Mouse (Mus musculus): Measurements from ENCODE around the gene Fen1. TPM values are rescaled to one million over a fixed set of nuclear protein-coding genes. Genes with fewer than 3 reads are reported as not detected.

The Fen1 gene
- 135 and 140 TPM in 2 replicates for polyA plus RNA-seq (2014; fragmentation: Nextera tagmentation; extraction: Ambion mirVana)

DNA sequence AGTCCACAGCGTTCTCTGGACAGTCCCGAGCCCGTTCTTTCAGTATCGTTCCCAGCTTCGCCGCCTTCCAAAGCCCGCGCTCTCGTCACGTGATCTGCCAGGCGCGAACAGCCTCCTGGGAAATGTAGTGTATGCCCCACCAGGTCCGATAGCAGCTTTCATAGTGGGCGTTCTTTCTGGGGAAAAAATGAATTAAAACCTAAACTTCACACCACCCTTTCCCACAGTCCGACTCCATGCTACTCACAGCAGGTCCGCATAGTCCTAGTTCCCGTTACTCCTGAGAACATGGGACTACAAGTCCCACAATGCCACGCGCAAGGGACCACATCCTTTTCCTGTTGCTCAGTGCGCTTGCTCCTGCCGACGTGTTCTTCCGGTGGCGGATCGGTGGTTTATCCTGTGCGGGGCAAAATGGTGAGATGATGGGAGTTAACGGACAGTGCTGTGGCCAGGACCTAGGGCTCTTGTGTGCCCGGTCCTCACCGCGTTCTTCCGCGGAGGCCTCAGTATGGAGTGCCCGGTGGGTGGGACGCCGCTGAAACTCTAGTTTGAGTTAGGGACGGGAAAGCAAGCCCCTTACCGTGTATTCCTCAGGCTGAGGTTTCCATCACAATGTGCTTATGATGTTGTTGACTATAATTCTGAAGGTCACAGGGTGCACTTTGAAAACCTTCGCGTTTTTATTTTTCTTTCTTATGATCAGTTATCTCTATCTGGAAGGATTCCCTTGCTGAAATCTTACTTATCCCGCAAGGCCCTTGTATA, at the start of gene Fen1, which contains the start of gene Tmem258:
Gene Fen1 (minus strand): TSS at position 322 of the 768 bp plus-strand sequence.
Gene Tmem258 (plus strand): TSS at position 167 of the 768 bp plus-strand sequence.
- peak within 1 kb of the TSS; percentile 98 for H3K4me3 ChIP-seq (ENCODE audit: low read depth, low read length)
- ATAC-seq (ENCODE audit: insufficient number of reproducible peaks, low FRiP score, low TSS enrichment, low read depth): peak; percentile 91
- peak within 1 kb of the TSS; percentile 75 for H3K27ac ChIP-seq (replicated peaks; ENCODE audit: low read depth, low read length)
- H3K27me3 ChIP-seq (ENCODE audit: control insufficient read depth, insufficient read depth, low read length): no peaks in the 10 kb centered on the region
- DNase-seq (ENCODE audit: low spot score): peak; percentile 94
- peaks cover 23% of the 10 kb centered on the region for H3K36me3 ChIP-seq (ENCODE audit: control insufficient read depth, insufficient read depth, low read length)
- H3K4me2 ChIP-seq (ENCODE audit: low read depth, severe bottlenecking): peak within 1 kb of the TSS; percentile 97
- H3K9me3 ChIP-seq (ENCODE audit: control insufficient read depth, low read length): no peaks in the 10 kb centered on the region
- 0 out of 2 replicates have a peak, but pooled peaks cover 5% of the 10 kb centered on the region for H3K4me1 ChIP-seq (ENCODE audit: control insufficient read depth, insufficient read depth, low read length)
- WGBS: under 1% methylated on average over 40 of the region's 40 CpGs
- H3K9ac ChIP-seq (ENCODE audit: low read length): peak within 1 kb of the TSS; percentile 81

- Histone ChIP-seq H3K27me3 (ENCODE audit: control insufficient read depth, insufficient read depth, low read length) (no peaks in the 10 kb centered on the region), H3K36me3 (ENCODE audit: control insufficient read depth, insufficient read depth, low read length) (0 out of 2 replicates have a peak, but pooled peaks cover 2% of the 10 kb centered on the region), H3K9ac (ENCODE audit: low read length) (peak overlapping the region; percentile 35), H3K4me3 (ENCODE audit: low read depth, low read length) (no peak overlapping the region), H3K9me3 (ENCODE audit: control insufficient read depth, low read length) (no peaks in the 10 kb centered on the region), H3K27ac (replicated peaks; ENCODE audit: low read depth, low read length) (no peak overlapping the region), H3K4me2 (ENCODE audit: low read depth, severe bottlenecking) (no peak overlapping the region), H3K4me1 (ENCODE audit: control insufficient read depth, insufficient read depth, low read length) (peaks cover 28% of the 10 kb centered on the region)
- DNase-seq (ENCODE audit: low spot score): peak; percentile 55
- ATAC-seq (ENCODE audit: insufficient number of reproducible peaks, low FRiP score, low TSS enrichment, low read depth): no peak; the same call in 1 of the 2 replicates
- WGBS: 28% methylated on average over 20 of the region's 20 CpGs
Measured at GRCm38 (mm10) chr19:10248128-10248527, 44.2 kb upstream of the Fen1 start.

GRCm38 (mm10) chr19:10247165-10247564, 43.2 kb upstream of the Fen1 start:
- no peak overlapping the region for H3K27ac ChIP-seq (replicated peaks; ENCODE audit: low read depth, low read length)

DNA sequence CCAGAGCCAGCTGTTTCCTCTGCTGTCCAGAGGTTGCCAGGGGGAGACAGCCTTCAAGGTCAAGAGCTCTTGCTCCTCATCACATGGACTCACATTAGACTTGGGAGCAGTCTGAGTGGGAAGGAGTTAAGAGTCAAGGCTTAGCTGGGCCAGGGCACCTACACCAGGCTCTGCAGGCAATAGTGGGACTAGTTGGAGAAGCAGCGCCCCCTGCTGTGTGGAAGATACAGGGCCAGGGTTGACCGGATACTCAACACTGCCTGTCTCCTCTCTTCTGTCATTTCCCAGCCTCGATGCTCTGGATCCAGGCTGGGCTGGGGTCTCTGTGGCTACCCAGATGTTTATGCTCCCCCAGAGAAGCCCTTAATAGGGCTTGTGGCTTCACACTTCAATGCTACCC, 40.2 kb upstream of the Fen1 start:
- peak; percentile 70 for DNase-seq (ENCODE audit: low spot score)
- H3K4me1 ChIP-seq (ENCODE audit: control insufficient read depth, insufficient read depth, low read length): peaks cover 46% of the 10 kb centered on the region
- H3K36me3 ChIP-seq (ENCODE audit: control insufficient read depth, insufficient read depth, low read length): no peaks in the 10 kb centered on the region
- H3K9me3 ChIP-seq (ENCODE audit: control insufficient read depth, low read length): no peaks in the 10 kb centered on the region
- no peak overlapping the region for H3K9ac ChIP-seq (ENCODE audit: low read length)
- H3K4me3 ChIP-seq (ENCODE audit: low read depth, low read length): no peak overlapping the region
- 0 out of 2 replicates have a peak overlapping the region, but pooled peaks have one; percentile 61 for H3K27ac ChIP-seq (replicated peaks; ENCODE audit: low read depth, low read length)
- no peak overlapping the region for H3K4me2 ChIP-seq (ENCODE audit: low read depth, severe bottlenecking)
- ATAC-seq (ENCODE audit: insufficient number of reproducible peaks, low FRiP score, low TSS enrichment, low read depth): no peak
- 12% methylated on average over 3 of the region's 3 CpGs for WGBS
- no peaks in the 10 kb centered on the region for H3K27me3 ChIP-seq (ENCODE audit: control insufficient read depth, insufficient read depth, low read length)

More at GRCm38 (mm10) chr19:10247165-10247564, 43.2 kb upstream of the Fen1 start:
- H3K9ac ChIP-seq (ENCODE audit: low read length): peak overlapping the region; percentile 7; the same call in 1 of the 2 replicates
- H3K9me3 ChIP-seq (ENCODE audit: control insufficient read depth, low read length): no peaks in the 10 kb centered on the region
- DNase-seq (ENCODE audit: low spot score): no peak
- 19% methylated on average over 6 of the region's 6 CpGs for WGBS
- no peaks in the 10 kb centered on the region for H3K27me3 ChIP-seq (ENCODE audit: control insufficient read depth, insufficient read depth, low read length)
- H3K4me1 ChIP-seq (ENCODE audit: control insufficient read depth, insufficient read depth, low read length): peaks cover 32% of the 10 kb centered on the region
- no peak for ATAC-seq (ENCODE audit: insufficient number of reproducible peaks, low FRiP score, low TSS enrichment, low read depth)
- H3K4me2 ChIP-seq (ENCODE audit: low read depth, severe bottlenecking): no peak overlapping the region
- H3K36me3 ChIP-seq (ENCODE audit: control insufficient read depth, insufficient read depth, low read length): 0 out of 2 replicates have a peak, but pooled peaks cover 2% of the 10 kb centered on the region
- no peak overlapping the region for H3K4me3 ChIP-seq (ENCODE audit: low read depth, low read length)

DNA sequence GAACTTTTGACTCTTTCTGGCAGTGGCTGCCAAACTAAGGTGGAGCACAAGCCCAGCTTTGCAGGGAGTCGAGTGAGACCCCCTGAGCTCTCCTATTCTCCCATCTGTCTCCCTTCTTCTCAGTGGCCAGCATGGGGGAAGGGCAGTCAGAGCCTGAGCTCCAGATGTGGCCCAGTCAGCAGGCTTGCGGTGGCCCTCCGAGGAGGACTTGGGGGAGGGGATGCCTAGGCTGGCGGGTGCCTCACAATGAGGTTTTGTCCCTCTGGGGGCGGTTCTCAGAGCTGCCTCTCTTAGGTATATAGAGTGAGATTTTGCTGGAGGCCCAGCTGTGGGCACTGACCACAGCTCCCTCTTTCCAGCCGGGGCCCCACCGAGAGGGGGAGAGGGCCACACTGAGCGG, 38.9 kb upstream of the Fen1 start:
- H3K27ac ChIP-seq (replicated peaks; ENCODE audit: low read depth, low read length): peak overlapping the region; percentile 61; the same call in 1 of the 2 replicates
- H3K4me1 ChIP-seq (ENCODE audit: control insufficient read depth, insufficient read depth, low read length): peaks cover 42% of the 10 kb centered on the region
- H3K9me3 ChIP-seq (ENCODE audit: control insufficient read depth, low read length): no peaks in the 10 kb centered on the region
- ATAC-seq (ENCODE audit: insufficient number of reproducible peaks, low FRiP score, low TSS enrichment, low read depth) (peak; percentile 27; the same call in 1 of the 2 replicates), DNase-seq (ENCODE audit: low spot score) (peak; percentile 75)
- H3K4me2 ChIP-seq (ENCODE audit: low read depth, severe bottlenecking): peak overlapping the region; percentile 12; the same call in 1 of the 2 replicates
- H3K27me3 ChIP-seq (ENCODE audit: control insufficient read depth, insufficient read depth, low read length): no peaks in the 10 kb centered on the region
- no peak overlapping the region for H3K9ac ChIP-seq (ENCODE audit: low read length)
- no peak overlapping the region for H3K4me3 ChIP-seq (ENCODE audit: low read depth, low read length)
- 10% methylated on average over 8 of the region's 8 CpGs for WGBS
- H3K36me3 ChIP-seq (ENCODE audit: control insufficient read depth, insufficient read depth, low read length): no peaks in the 10 kb centered on the region

DNA sequence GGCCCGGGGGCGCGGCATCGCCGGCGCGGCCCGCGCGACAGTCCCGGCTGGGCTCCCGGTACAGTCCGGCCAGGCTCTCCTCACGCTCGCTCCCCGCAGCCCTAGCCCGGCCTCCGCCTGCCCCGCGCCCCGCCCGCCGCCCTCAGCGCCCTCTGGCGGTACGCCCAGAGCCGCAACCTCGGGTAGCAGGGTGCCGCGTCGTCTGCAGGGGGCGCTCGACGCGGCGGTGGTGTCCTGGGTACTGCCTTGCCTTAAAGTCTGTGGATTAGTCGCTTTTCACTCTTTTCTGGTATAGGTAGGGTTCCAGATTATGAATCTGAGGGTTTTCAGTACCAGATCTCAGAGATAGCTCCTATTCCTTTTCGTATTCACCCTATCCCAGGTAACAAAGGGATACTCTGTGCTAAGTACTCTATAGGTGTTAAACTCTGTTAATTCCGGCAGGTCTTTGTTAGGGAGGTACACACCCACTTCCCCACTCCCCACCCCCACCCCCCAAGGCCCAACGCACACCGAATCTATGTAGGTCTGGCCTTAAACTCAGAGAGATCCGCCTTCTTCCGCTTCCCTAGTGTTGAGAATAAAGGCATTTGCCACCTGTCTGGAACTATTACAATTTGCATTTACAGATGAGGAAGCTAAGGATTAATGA, 36.8 kb upstream of the Fen1 start, which contains the start of gene Myrf:
Gene Myrf (minus strand): TSS at position 95 of the 652 bp plus-strand sequence.
- no peaks in the 10 kb centered on the region for H3K27me3 ChIP-seq (ENCODE audit: control insufficient read depth, insufficient read depth, low read length)
- ATAC-seq (ENCODE audit: insufficient number of reproducible peaks, low FRiP score, low TSS enrichment, low read depth) (peak; percentile 58), DNase-seq (ENCODE audit: low spot score) (peak; percentile 90)
- H3K9ac ChIP-seq (ENCODE audit: low read length): peak within 1 kb of the TSS; percentile 72
- H3K4me2 ChIP-seq (ENCODE audit: low read depth, severe bottlenecking): peak within 1 kb of the TSS; percentile 83
- no peaks in the 10 kb centered on the region for H3K9me3 ChIP-seq (ENCODE audit: control insufficient read depth, low read length)
- peak within 1 kb of the TSS; percentile 34 for H3K4me3 ChIP-seq (ENCODE audit: low read depth, low read length)
- no peak within 1 kb of the TSS; the same call in 1 of the 2 replicates for H3K27ac ChIP-seq (replicated peaks; ENCODE audit: low read depth, low read length)
- H3K36me3 ChIP-seq (ENCODE audit: control insufficient read depth, insufficient read depth, low read length): no peaks in the 10 kb centered on the region
- H3K4me1 ChIP-seq (ENCODE audit: control insufficient read depth, insufficient read depth, low read length): peaks cover 34% of the 10 kb centered on the region
- 7% methylated on average over 41 of the region's 43 CpGs for WGBS

DNA sequence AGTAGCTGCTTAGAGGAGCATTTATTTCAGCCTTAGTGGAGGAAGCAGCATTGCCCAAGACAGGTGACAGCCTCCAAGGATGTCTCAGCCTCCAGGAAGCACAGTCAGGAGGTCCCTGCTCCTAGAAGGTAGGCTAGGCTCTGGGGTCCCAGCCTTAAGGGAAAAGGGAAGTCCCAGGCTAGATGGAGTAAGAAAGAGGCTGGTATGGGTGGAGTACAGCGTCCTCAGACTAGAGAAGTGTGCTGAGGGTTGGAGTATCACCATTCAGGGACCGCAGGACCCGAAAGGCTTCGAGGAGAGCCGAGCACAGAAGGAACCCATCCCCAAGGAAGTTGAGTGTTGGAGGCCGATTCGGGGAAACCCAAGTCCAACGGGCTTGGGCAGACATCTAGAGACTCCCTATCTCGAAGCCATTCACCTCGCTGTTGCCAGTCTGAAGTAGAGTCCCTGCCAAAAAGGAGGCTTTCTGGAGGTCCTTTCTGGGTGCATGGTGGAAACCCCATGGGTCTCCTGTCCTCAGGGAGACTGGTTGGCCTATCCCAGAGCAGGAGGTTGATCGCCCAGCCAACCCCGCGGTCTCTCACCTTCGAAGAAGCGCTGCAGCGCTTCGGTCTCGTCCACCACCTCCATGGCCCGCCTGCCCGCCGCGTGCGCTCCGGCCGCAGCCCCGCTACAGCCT, 36.1 kb upstream of the Fen1 start:
- Histone ChIP-seq H3K9ac (ENCODE audit: low read length) (peak overlapping the region; percentile 72), H3K4me2 (ENCODE audit: low read depth, severe bottlenecking) (peak overlapping the region; percentile 83), H3K4me1 (ENCODE audit: control insufficient read depth, insufficient read depth, low read length) (peaks cover 34% of the 10 kb centered on the region), H3K36me3 (ENCODE audit: control insufficient read depth, insufficient read depth, low read length) (no peaks in the 10 kb centered on the region), H3K9me3 (ENCODE audit: control insufficient read depth, low read length) (no peaks in the 10 kb centered on the region), H3K4me3 (ENCODE audit: low read depth, low read length) (peak overlapping the region; percentile 34), H3K27me3 (ENCODE audit: control insufficient read depth, insufficient read depth, low read length) (no peaks in the 10 kb centered on the region), H3K27ac (replicated peaks; ENCODE audit: low read depth, low read length) (no peak overlapping the region; the same call in 1 of the 2 replicates)
- WGBS: 5% methylated on average over 26 of the region's 26 CpGs
- ATAC-seq (ENCODE audit: insufficient number of reproducible peaks, low FRiP score, low TSS enrichment, low read depth): peak; percentile 11; the same call in 1 of the 2 replicates
- no peak for DNase-seq (ENCODE audit: low spot score)

GRCm38 (mm10) chr19:10239419-10239818, 35.5 kb upstream of the Fen1 start:
- Histone ChIP-seq H3K4me3 (ENCODE audit: low read depth, low read length) (no peak overlapping the region), H3K36me3 (ENCODE audit: control insufficient read depth, insufficient read depth, low read length) (no peaks in the 10 kb centered on the region), H3K9me3 (ENCODE audit: control insufficient read depth, low read length) (no peaks in the 10 kb centered on the region), H3K4me1 (ENCODE audit: control insufficient read depth, insufficient read depth, low read length) (peaks cover 34% of the 10 kb centered on the region), H3K27me3 (ENCODE audit: control insufficient read depth, insufficient read depth, low read length) (no peaks in the 10 kb centered on the region), H3K27ac (replicated peaks; ENCODE audit: low read depth, low read length) (no peak overlapping the region), H3K9ac (ENCODE audit: low read length) (no peak overlapping the region), H3K4me2 (ENCODE audit: low read depth, severe bottlenecking) (peak overlapping the region; percentile 83)
- WGBS: 34% methylated on average over 2 of the region's 2 CpGs
- ATAC-seq (ENCODE audit: insufficient number of reproducible peaks, low FRiP score, low TSS enrichment, low read depth) (no peak), DNase-seq (ENCODE audit: low spot score) (peak; percentile 53)
